Mouse (Mus musculus): ENCODE data around the gene Hmgb1.

- TF ChIP-seq CTCF (IDR thresholded peaks at IDR 0.05; ENCODE audit: borderline replicate concordance, extremely low read depth, insufficient read depth, insufficient read length) (no peak), POLR2A (IDR thresholded peaks at IDR 0.05; ENCODE audit: borderline replicate concordance, extremely low read depth, insufficient read depth, insufficient read length, poor library complexity, severe bottlenecking) (no peak)
These were observed 167.1 kb downstream of the Hmgb1 start for GRCm38 (mm10) chr5:149017181-149017580.
